Mouse (Mus musculus) heart, postnatal 0 days (tissue): ENCODE results near the gene Cdyl. TPM values are rescaled to one million over a fixed set of nuclear protein-coding genes. Genes with fewer than 3 reads are reported as not detected.
A peak's percentile ranks its signal among the peaks of the same experiment; 100 is the strongest.

ENCODE experiments used
- ATAC-seq: fragments of 200-750 bp; cut with Nextera tagmentation; 2 replicates; pipeline ENCODE4 v1.8.0; 2017; ENCODE audit warnings: low read depth, moderate number of reproducible peaks, moderate library complexity; ENCODE audit not compliant: insufficient read depth
- DNase-seq: peaks from one replicate; pipeline ENCODE4 v3.0.0-alpha.2; 2016; ENCODE audit warnings: low spot score
- H3K27ac ChIP-seq: fragments of 300-500 bp; sonication (generic); 2 replicates; pipeline ENCODE4 v1.5.1; 2014; ENCODE audit warnings: low read depth, mild to moderate bottlenecking
- H3K27me3 ChIP-seq: fragments of 300-500 bp; sonication (generic); 2 replicates; pipeline ENCODE4 v1.6.1; 2014; ENCODE audit warnings: low read length, mixed read lengths; ENCODE audit not compliant: control insufficient read depth, insufficient read depth
- H3K36me3 ChIP-seq: fragments of 300-500 bp; sonication (generic); replicated peaks from 2 replicates; pipeline ENCODE4 v1.6.1; 2014; ENCODE audit warnings: low read length, mixed read lengths; ENCODE audit not compliant: control insufficient read depth, insufficient read depth
- H3K4me1 ChIP-seq: fragments of 300-500 bp; sonication (generic); 2 replicates; pipeline ENCODE4 v1.6.1; 2014; ENCODE audit warnings: antibody characterized with exemption; ENCODE audit not compliant: control insufficient read depth, insufficient read depth
- H3K4me2 ChIP-seq: fragments of 300-500 bp; sonication (generic); 2 replicates; pipeline ENCODE4 v1.6.1; 2014; ENCODE audit warnings: low read depth, mild to moderate bottlenecking, low read length, moderate library complexity
- H3K4me3 ChIP-seq: fragments of 300-500 bp; sonication (generic); 2 replicates; pipeline ENCODE4 v1.5.1; 2014; ENCODE audit warnings: low read depth, low read length
- H3K9ac ChIP-seq: fragments of 300-500 bp; sonication (generic); replicated peaks from 2 replicates; pipeline ENCODE4 v1.6.1; 2014; ENCODE audit warnings: low read depth, low read length, mixed read lengths
- H3K9me3 ChIP-seq: fragments of 300-500 bp; sonication (generic); replicated peaks from 2 replicates; pipeline ENCODE4 v1.6.1; 2016; ENCODE audit warnings: low read length; ENCODE audit not compliant: control insufficient read depth
- CTCF ChIP-seq: IDR thresholded peaks from 2 replicates; pipeline ENCODE4 v1.5.1; 2016; ENCODE audit warnings: antibody characterized with exemption, control low read depth, low read depth
- EP300 ChIP-seq: IDR thresholded peaks from 2 replicates; pipeline ENCODE4 v1.6.1; 2016; ENCODE audit warnings: antibody characterized with exemption, low read depth
- WGBS: fragments of 180-500 bp; shearing (Covaris S2); extraction: QIAGEN DNeasy Blood & Tissue Kit; methylation state at CpG from one replicate; pipeline ENCODE4 v1.1.7; 2014; 5-methylcytosine and 5-hydroxymethylcytosine counted together
- polyA plus RNA-seq: library from polyadenylated mRNA; unstranded; fragments of >200 nt; fragmentation: Nextera tagmentation; extraction: Ambion mirVana; gene quantifications from 2 replicates; pipeline ENCODE4 v1.2.1, GENCODE M21; 2015
- total RNA-seq: library from RNA; depleted of rRNA; stranded (reverse); fragments of >200 nt; gene quantifications from 2 replicates; pipeline ENCODE4 v1.2.3, GENCODE M21; 2014; ENCODE audit warnings: low replicate concordance

Gene Cdyl
- total and polyA plus RNA-seq, 2 experiments from 2014 or later: 6.1 to 9.2 TPM

DNA sequence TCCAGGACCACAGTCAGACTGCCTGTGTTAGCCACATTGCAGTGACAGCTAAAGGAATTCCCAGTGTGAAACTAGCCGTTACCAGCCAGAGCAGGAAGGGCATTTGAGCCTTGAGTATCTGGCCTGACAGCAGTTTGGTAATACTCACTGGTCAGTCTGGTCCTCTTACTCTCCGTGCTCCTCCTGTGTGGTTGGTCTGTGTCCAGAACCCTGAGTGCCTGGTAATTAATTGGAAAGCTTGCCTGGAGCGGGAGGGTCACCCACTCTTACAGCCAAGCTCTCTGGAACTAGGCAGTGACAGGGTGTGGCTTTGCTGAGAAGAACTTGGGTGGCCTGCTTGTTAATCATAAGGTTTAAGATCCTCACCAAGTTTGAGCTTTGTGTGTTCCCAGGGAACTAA is 189.1 kb downstream of the Cdyl start:
- peaks cover 10% of the 10 kb centered on the region; the same call in 1 of the 2 replicates for H3K4me1 ChIP-seq
- WGBS: 50% methylated on average over 3 of the region's 3 CpGs
- ATAC-seq (no peak), DNase-seq (peak; percentile 19)
- no peak overlapping the region for H3K4me2 ChIP-seq
- no peaks in the 10 kb centered on the region for H3K9me3 ChIP-seq
- no peak overlapping the region for H3K4me3 ChIP-seq
- no peaks in the 10 kb centered on the region for H3K27me3 ChIP-seq
- H3K27ac ChIP-seq: 0 out of 2 replicates have a peak overlapping the region, but pooled peaks have one; percentile 9
- H3K9ac ChIP-seq: no peak overlapping the region
- no peaks in the 10 kb centered on the region for H3K36me3 ChIP-seq
- TF ChIP-seq CTCF: no peak

DNA sequence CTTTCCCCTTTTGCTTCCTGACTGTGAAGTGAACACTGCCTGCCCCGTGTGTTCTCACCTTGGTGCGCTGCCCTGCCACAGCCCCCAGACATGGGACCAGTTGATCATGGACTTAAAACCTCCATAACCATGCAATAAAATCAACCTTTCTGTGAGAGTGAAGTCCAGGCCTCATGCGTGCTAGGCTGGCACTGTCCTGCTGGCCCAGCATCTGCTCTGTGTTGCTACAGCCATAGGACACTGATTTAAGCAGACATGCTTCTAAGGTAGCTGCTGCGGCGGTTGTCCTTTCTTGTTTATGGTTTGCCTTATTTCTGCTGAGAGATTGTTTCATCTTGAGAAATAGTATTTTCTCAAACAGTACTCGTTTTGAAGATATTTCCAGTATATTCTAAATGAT is 191.9 kb downstream of the Cdyl start:
- H3K4me2 ChIP-seq: no peak overlapping the region
- H3K4me3 ChIP-seq: no peak overlapping the region
- DNase-seq: no peak
- H3K9ac ChIP-seq: no peak overlapping the region
- 0 out of 2 replicates have a peak, but pooled peaks cover 5% of the 10 kb centered on the region for H3K4me1 ChIP-seq
- H3K36me3 ChIP-seq: peaks cover 3% of the 10 kb centered on the region; the same call in 1 of the 2 replicates
- H3K9me3 ChIP-seq: no peaks in the 10 kb centered on the region
- 92% methylated on average over 6 of the region's 6 CpGs for WGBS
- no peak overlapping the region for H3K27ac ChIP-seq
- no peaks in the 10 kb centered on the region for H3K27me3 ChIP-seq
- ATAC-seq: no peak
- TF ChIP-seq CTCF: no peak

DNA sequence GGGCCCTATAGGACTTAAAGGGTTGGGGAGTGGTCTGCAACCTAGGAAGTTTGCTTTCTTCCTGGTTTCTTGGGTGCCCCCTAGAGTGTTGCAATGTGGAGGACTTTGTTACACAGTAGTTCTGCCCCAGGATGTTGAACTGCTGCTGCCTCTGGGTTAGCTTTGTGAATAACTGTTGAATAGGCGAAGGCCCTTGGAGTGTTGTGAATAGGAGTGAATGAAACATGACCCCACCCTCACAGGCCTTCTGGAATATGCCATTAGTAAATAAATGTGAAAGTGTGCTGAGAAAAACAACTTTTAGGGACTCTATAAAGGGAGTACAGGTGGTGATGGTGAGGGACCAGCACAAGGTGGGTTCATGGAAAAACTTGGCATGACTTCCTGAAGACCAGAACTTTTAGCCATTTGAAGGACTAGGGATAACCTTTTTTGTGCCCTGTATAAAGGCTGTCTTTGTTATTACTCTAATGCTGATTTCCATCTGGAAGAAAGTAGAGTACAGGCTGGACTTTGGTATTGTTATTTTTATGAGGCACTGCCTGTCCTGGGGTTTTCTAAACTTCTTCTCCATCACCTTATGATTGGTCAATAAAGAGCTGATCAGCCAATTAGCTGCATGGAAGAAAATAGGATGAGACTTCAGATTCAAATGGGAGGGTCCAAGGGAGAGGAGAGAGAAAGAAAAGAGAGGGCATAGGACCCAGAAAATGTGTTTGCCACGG is 193.4 kb downstream of the Cdyl start:
- DNase-seq: no peak
- Histone ChIP-seq H3K27ac (no peak overlapping the region), H3K27me3 (no peaks in the 10 kb centered on the region), H3K9me3 (no peaks in the 10 kb centered on the region), H3K9ac (no peak overlapping the region), H3K4me1 (0 out of 2 replicates have a peak, but pooled peaks cover 5% of the 10 kb centered on the region), H3K36me3 (peaks cover 11% of the 10 kb centered on the region), H3K4me2 (no peak overlapping the region), H3K4me3 (no peak overlapping the region)
- whole genome bisulfite sequencing: 92% methylated on average over 2 of the region's 2 CpGs
- ATAC-seq: no peak
- no peak for TF ChIP-seq EP300

DNA sequence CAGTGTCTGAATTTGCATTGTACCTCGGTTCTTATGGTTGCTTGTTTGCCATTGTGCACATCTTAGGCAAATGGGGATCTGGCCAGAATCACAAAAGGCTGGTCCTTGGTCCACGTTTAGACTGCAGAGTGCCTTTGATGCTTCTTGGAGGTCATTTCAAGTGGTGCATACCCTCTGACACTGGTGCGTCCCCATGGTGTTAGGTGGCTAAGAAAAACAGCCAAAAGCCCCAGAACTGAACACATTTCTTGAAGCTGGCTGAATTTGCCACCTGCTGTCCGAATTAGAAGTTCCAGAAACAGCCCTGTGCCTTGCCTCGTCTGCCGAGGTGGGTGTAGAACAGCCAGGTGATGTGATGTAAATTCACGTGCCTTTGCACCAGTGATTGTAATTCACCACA is 197.9 kb downstream of the Cdyl start:
- TF ChIP-seq EP300: no peak
- no peak for DNase-seq
- Histone ChIP-seq H3K4me2 (no peak overlapping the region), H3K4me1 (peaks cover 12% of the 10 kb centered on the region), H3K9me3 (no peaks in the 10 kb centered on the region), H3K9ac (no peak overlapping the region), H3K4me3 (no peak overlapping the region), H3K27ac (no peak overlapping the region), H3K27me3 (no peaks in the 10 kb centered on the region), H3K36me3 (peaks cover 15% of the 10 kb centered on the region)
- ATAC-seq: no peak
- 82% methylated on average over 7 of the region's 7 CpGs for WGBS

DNA sequence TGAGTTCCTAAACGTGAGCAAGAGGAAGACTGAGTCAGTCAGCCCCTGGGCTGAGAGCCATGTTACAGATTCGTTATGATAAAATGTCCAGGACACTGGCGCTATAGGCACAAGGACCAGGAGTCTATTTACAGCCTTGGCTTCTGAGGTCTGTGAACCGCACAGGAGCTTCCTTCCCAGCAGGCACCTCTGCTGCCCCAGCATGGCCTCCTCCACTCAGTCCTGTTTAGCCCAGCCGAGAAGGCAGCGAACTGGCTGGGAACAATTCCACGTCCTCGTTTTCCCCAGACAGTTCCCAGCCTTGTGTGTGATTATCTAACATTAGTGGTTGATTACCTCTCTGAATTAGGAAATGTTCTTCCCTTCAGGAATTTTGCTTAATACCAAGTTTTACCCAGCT is 201.3 kb downstream of the Cdyl start:
- TF ChIP-seq EP300 (no peak), CTCF (no peak)
- ATAC-seq (peak; percentile 71; the same call in 1 of the 2 replicates), DNase-seq (peak; percentile 21)
- Histone ChIP-seq H3K4me3 (no peak overlapping the region), H3K9me3 (no peaks in the 10 kb centered on the region), H3K4me1 (peaks cover 12% of the 10 kb centered on the region), H3K36me3 (peaks cover 20% of the 10 kb centered on the region), H3K4me2 (0 out of 2 replicates have a peak overlapping the region, but pooled peaks have one; percentile 18), H3K27ac (peak overlapping the region; percentile 44), H3K27me3 (no peaks in the 10 kb centered on the region), H3K9ac (no peak overlapping the region)
- 29% methylated on average over 8 of the region's 8 CpGs for WGBS

DNA sequence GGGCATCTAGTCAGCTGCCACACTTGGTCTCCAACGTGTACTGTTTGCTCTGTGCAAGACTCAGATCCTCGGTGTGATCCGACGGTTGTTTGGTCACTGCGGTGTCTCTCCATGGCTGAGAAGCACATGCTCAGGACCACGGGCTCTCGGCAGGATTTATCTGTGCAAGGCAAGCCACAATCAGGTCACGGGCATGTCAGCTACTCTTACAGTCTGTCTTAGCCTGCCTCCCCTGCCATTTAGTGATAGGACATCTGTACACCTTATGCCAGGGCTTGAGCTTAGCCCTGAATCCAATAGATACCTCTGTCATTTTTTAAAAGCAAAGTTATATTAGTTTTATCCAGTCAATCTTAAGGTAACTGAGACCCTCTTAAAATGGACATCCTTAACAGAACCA is 211.0 kb downstream of the Cdyl start:
- Histone ChIP-seq H3K27ac (no peak overlapping the region), H3K9ac (no peak overlapping the region), H3K4me2 (no peak overlapping the region), H3K36me3 (peaks cover 17% of the 10 kb centered on the region; the same call in 1 of the 2 replicates), H3K4me1 (no peaks in the 10 kb centered on the region), H3K9me3 (no peaks in the 10 kb centered on the region), H3K27me3 (no peaks in the 10 kb centered on the region), H3K4me3 (no peak overlapping the region)
- DNase-seq (no peak), ATAC-seq (no peak)
- no peak for TF ChIP-seq CTCF
- TF ChIP-seq EP300: no peak
- 80% methylated on average over 8 of the region's 8 CpGs for WGBS
